Mouse (Mus musculus) midbrain, embryonic 11.5 days (tissue): ENCODE results near the gene Aipl1. TPM values are rescaled to one million over a fixed set of nuclear protein-coding genes. Genes with fewer than 3 reads are reported as not detected.

ENCODE experiments used
- ATAC-seq: fragments of 200-750 bp; cut with Nextera tagmentation; 2 replicates; pipeline ENCODE4 v1.8.0; 2017; ENCODE audit warnings: moderate TSS enrichment, moderate library complexity; ENCODE audit not compliant: low FRiP score
- DNase-seq: peaks from one replicate; pipeline ENCODE4 v3.0.0; 2015; ENCODE audit warnings: low spot score; ENCODE audit errors: missing footprints
- H3K27ac ChIP-seq: fragments of 300-500 bp; sonication (generic); 2 replicates; pipeline ENCODE4 v1.5.1; 2014; ENCODE audit warnings: low read depth, low read length
- H3K27me3 ChIP-seq: fragments of 300-500 bp; sonication (generic); 2 replicates; pipeline ENCODE4 v1.6.1; 2014; ENCODE audit warnings: mild to moderate bottlenecking, low read length, moderate library complexity, mixed read lengths; ENCODE audit not compliant: control insufficient read depth, insufficient read depth
- H3K36me3 ChIP-seq: fragments of 300-500 bp; sonication (generic); 2 replicates; pipeline ENCODE4 v1.6.1; 2014; ENCODE audit warnings: mild to moderate bottlenecking, low read length, moderate library complexity, mixed read lengths; ENCODE audit not compliant: control insufficient read depth, insufficient read depth
- H3K4me1 ChIP-seq: fragments of 300-500 bp; sonication (generic); 2 replicates; pipeline ENCODE4 v1.6.1; 2014; ENCODE audit warnings: low read length; ENCODE audit not compliant: control insufficient read depth, insufficient read depth
- H3K4me2 ChIP-seq: fragments of 300-500 bp; sonication (generic); 2 replicates; pipeline ENCODE4 v1.6.1; 2014; ENCODE audit warnings: mild to moderate bottlenecking, moderate library complexity
- H3K4me3 ChIP-seq: fragments of 300-500 bp; sonication (generic); 2 replicates; pipeline ENCODE4 v1.5.1; 2014; ENCODE audit warnings: low read depth, low read length
- H3K9ac ChIP-seq: fragments of 300-500 bp; sonication (generic); 2 replicates; pipeline ENCODE4 v1.6.1; 2014; ENCODE audit warnings: low read length
- H3K9me3 ChIP-seq: fragments of 300-500 bp; sonication (generic); 2 replicates; pipeline ENCODE4 v1.6.1; 2016; ENCODE audit warnings: low read length; ENCODE audit not compliant: control insufficient read depth
- WGBS: fragments of 180-500 bp; shearing (Covaris S2); extraction: QIAGEN DNeasy Blood & Tissue Kit; methylation state at CpG from one replicate; pipeline ENCODE4 v1.1.7; 2014; 5-methylcytosine and 5-hydroxymethylcytosine counted together
- polyA plus RNA-seq: library from polyadenylated mRNA; unstranded; fragments of >200 nt; fragmentation: Nextera tagmentation; extraction: Ambion mirVana; gene quantifications from 2 replicates; pipeline ENCODE4 v1.2.1, GENCODE M21; 2014

Aipl1 gene
- polyA plus RNA-seq, 1 experiment from 2014 or later, result 0.44 TPM

GRCm38 (mm10) chr11:72070733-72071132, 33.4 kb upstream of the Aipl1 start:
- Histone ChIP-seq H3K27ac (no peak overlapping the region), H3K9ac (no peak overlapping the region), H3K4me3 (no peak overlapping the region), H3K4me2 (no peak overlapping the region), H3K4me1 (no peaks in the 10 kb centered on the region), H3K27me3 (no peaks in the 10 kb centered on the region), H3K36me3 (no peaks in the 10 kb centered on the region), H3K9me3 (no peaks in the 10 kb centered on the region)
- 88% methylated on average over 9 of the region's 9 CpGs for WGBS
- peak; percentile 53 for DNase-seq
- no peak for ATAC-seq

- Histone ChIP-seq H3K36me3 (no peaks in the 10 kb centered on the region), H3K4me2 (no peak overlapping the region), H3K27ac (no peak overlapping the region), H3K4me1 (no peaks in the 10 kb centered on the region), H3K4me3 (no peak overlapping the region), H3K27me3 (no peaks in the 10 kb centered on the region), H3K9ac (no peak overlapping the region), H3K9me3 (no peaks in the 10 kb centered on the region)
- ATAC-seq (no peak), DNase-seq (peak; percentile 80)
- 83% methylated on average over 7 of the region's 7 CpGs for WGBS
Measured at GRCm38 (mm10) chr11:72068026-72068425, 30.7 kb upstream of the Aipl1 start.

GRCm38 (mm10) chr11:72067326-72067725, 30.0 kb upstream of the Aipl1 start:
- WGBS, result 79% methylated on average over 5 of the region's 5 CpGs
- no peaks in the 10 kb centered on the region for H3K4me1 ChIP-seq
- no peaks in the 10 kb centered on the region for H3K27me3 ChIP-seq
- DNase-seq (peak; percentile 69), ATAC-seq (no peak)
- no peak overlapping the region for H3K9ac ChIP-seq
- H3K9me3 ChIP-seq, result no peaks in the 10 kb centered on the region
- H3K36me3 ChIP-seq, result no peaks in the 10 kb centered on the region
- no peak overlapping the region for H3K4me3 ChIP-seq
- no peak overlapping the region for H3K4me2 ChIP-seq
- H3K27ac ChIP-seq, result no peak overlapping the region

GRCm38 (mm10) chr11:72066330-72066729, 29.0 kb upstream of the Aipl1 start:
- Histone ChIP-seq H3K9me3 (no peaks in the 10 kb centered on the region), H3K27me3 (no peaks in the 10 kb centered on the region), H3K27ac (no peak overlapping the region), H3K36me3 (no peaks in the 10 kb centered on the region), H3K4me3 (no peak overlapping the region), H3K4me2 (no peak overlapping the region), H3K9ac (no peak overlapping the region), H3K4me1 (no peaks in the 10 kb centered on the region)
- DNase-seq (peak; percentile 86), ATAC-seq (no peak)
- WGBS, result 39% methylated on average over 6 of the region's 6 CpGs

- Histone ChIP-seq H3K36me3 (no peaks in the 10 kb centered on the region), H3K9ac (no peak overlapping the region), H3K27me3 (no peaks in the 10 kb centered on the region), H3K27ac (no peak overlapping the region), H3K9me3 (no peaks in the 10 kb centered on the region), H3K4me3 (no peak overlapping the region), H3K4me2 (no peak overlapping the region), H3K4me1 (no peaks in the 10 kb centered on the region)
- WGBS, result 93% methylated on average over 8 of the region's 8 CpGs
- peak; percentile 28 for DNase-seq
- ATAC-seq, result no peak
Measured at GRCm38 (mm10) chr11:72065103-72065502, 27.8 kb upstream of the Aipl1 start.

GRCm38 (mm10) chr11:72064414-72064813, 27.1 kb upstream of the Aipl1 start:
- no peak for ATAC-seq
- peak; percentile 31 for DNase-seq
- H3K4me2 ChIP-seq, result no peak overlapping the region
- 79% methylated on average over 6 of the region's 6 CpGs for WGBS
- no peaks in the 10 kb centered on the region for H3K4me1 ChIP-seq
- H3K9me3 ChIP-seq, result no peaks in the 10 kb centered on the region
- no peak overlapping the region for H3K4me3 ChIP-seq
- no peaks in the 10 kb centered on the region for H3K36me3 ChIP-seq
- no peak overlapping the region for H3K27ac ChIP-seq
- H3K9ac ChIP-seq, result no peak overlapping the region
- no peaks in the 10 kb centered on the region for H3K27me3 ChIP-seq

- 87% methylated on average over 13 of the region's 13 CpGs for WGBS
- H3K9ac ChIP-seq, result no peak overlapping the region
- H3K9me3 ChIP-seq, result no peaks in the 10 kb centered on the region
- no peak for DNase-seq
- H3K27ac ChIP-seq, result no peak overlapping the region
- no peaks in the 10 kb centered on the region for H3K27me3 ChIP-seq
- ATAC-seq, result no peak
- no peak overlapping the region for H3K4me3 ChIP-seq
- H3K36me3 ChIP-seq, result no peaks in the 10 kb centered on the region
- H3K4me1 ChIP-seq, result no peaks in the 10 kb centered on the region
- H3K4me2 ChIP-seq, result no peak overlapping the region
Measured at GRCm38 (mm10) chr11:72061093-72061620, 23.8 kb upstream of the Aipl1 start.

GRCm38 (mm10) chr11:72060416-72060815, 23.1 kb upstream of the Aipl1 start:
- Histone ChIP-seq H3K9me3 (no peaks in the 10 kb centered on the region), H3K27me3 (no peaks in the 10 kb centered on the region), H3K4me3 (no peak overlapping the region), H3K4me1 (no peaks in the 10 kb centered on the region), H3K9ac (no peak overlapping the region), H3K4me2 (no peak overlapping the region), H3K36me3 (no peaks in the 10 kb centered on the region), H3K27ac (no peak overlapping the region)
- no peak for DNase-seq
- WGBS, result 84% methylated on average over 9 of the region's 9 CpGs
- no peak for ATAC-seq

- DNase-seq (no peak), ATAC-seq (no peak)
- no peak overlapping the region for H3K4me3 ChIP-seq
- no peaks in the 10 kb centered on the region for H3K27me3 ChIP-seq
- no peaks in the 10 kb centered on the region for H3K9me3 ChIP-seq
- H3K27ac ChIP-seq, result no peak overlapping the region
- H3K9ac ChIP-seq, result no peak overlapping the region
- no peak overlapping the region for H3K4me2 ChIP-seq
- no peaks in the 10 kb centered on the region for H3K4me1 ChIP-seq
- 74% methylated on average over 3 of the region's 3 CpGs for WGBS
- no peaks in the 10 kb centered on the region for H3K36me3 ChIP-seq
Measured at GRCm38 (mm10) chr11:72057166-72057565, 19.9 kb upstream of the Aipl1 start.
